Mouse (Mus musculus): ENCODE data around the gene Jmjd8. TPM values are rescaled to one million over a fixed set of nuclear protein-coding genes. Genes with fewer than 3 reads are reported as not detected.

Gene Jmjd8
- polyA plus RNA-seq, 1 experiment from 2014 or later, result 70.7 TPM

- H3K27ac ChIP-seq (replicated peaks), result peak overlapping the region; percentile 60
Observed at GRCm38 (mm10) chr17:25843636-25844395, 15.1 kb downstream of the Jmjd8 start.

GRCm38 (mm10) chr17:25844396-25844901 is 15.8 kb downstream of the Jmjd8 start, which contains the start of gene Rhot2:
Rhot2 (minus strand) TSS chr17:25844851.
- Histone ChIP-seq H3K27me3 (no peaks in the 10 kb centered on the region), H3K27ac (replicated peaks) (peak within 1 kb of the TSS; percentile 60), H3K9ac (replicated peaks) (peak within 1 kb of the TSS; percentile 84), H3K4me2 (replicated peaks) (peak within 1 kb of the TSS; percentile 89), H3K9me3 (no peaks in the 10 kb centered on the region), H3K36me3 (peaks cover 53% of the 10 kb centered on the region), H3K4me1 (peaks cover 19% of the 10 kb centered on the region), H3K4me3 (peak within 1 kb of the TSS; percentile 88)
- peak; percentile 90 for ATAC-seq (ENCODE audit: low FRiP score, low read depth)
- WGBS, result 3% methylated on average over 19 of the region's 21 CpGs

More at GRCm38 (mm10) chr17:25843636-25844395, 15.1 kb downstream of the Jmjd8 start:
- WGBS, result 3% methylated on average over 36 of the region's 38 CpGs
- Histone ChIP-seq H3K4me2 (replicated peaks) (peak overlapping the region; percentile 89), H3K9me3 (no peaks in the 10 kb centered on the region), H3K9ac (replicated peaks) (peak overlapping the region; percentile 84), H3K4me3 (peak overlapping the region; percentile 88), H3K36me3 (peaks cover 59% of the 10 kb centered on the region), H3K27me3 (no peaks in the 10 kb centered on the region), H3K4me1 (peaks cover 20% of the 10 kb centered on the region)
- no peak; the same call in 1 of the 2 replicates for ATAC-seq (ENCODE audit: low FRiP score, low read depth)

- Histone ChIP-seq H3K4me1 (peaks cover 18% of the 10 kb centered on the region), H3K9ac (replicated peaks) (peak overlapping the region; percentile 88; the same call in 1 of the 2 replicates), H3K4me3 (peak overlapping the region; percentile 57), H3K9me3 (no peaks in the 10 kb centered on the region), H3K27me3 (no peaks in the 10 kb centered on the region), H3K36me3 (peaks cover 11% of the 10 kb centered on the region), H3K27ac (replicated peaks) (0 out of 2 replicates have a peak overlapping the region, but pooled peaks have one; percentile 86), H3K4me2 (replicated peaks) (peak overlapping the region; percentile 91)
- no peak for ATAC-seq (ENCODE audit: low FRiP score, low read depth)
- 82% methylated on average over 6 of the region's 6 CpGs for WGBS
Observed at GRCm38 (mm10) chr17:25860229-25860628, 31.6 kb downstream of the Jmjd8 start.

DNA sequence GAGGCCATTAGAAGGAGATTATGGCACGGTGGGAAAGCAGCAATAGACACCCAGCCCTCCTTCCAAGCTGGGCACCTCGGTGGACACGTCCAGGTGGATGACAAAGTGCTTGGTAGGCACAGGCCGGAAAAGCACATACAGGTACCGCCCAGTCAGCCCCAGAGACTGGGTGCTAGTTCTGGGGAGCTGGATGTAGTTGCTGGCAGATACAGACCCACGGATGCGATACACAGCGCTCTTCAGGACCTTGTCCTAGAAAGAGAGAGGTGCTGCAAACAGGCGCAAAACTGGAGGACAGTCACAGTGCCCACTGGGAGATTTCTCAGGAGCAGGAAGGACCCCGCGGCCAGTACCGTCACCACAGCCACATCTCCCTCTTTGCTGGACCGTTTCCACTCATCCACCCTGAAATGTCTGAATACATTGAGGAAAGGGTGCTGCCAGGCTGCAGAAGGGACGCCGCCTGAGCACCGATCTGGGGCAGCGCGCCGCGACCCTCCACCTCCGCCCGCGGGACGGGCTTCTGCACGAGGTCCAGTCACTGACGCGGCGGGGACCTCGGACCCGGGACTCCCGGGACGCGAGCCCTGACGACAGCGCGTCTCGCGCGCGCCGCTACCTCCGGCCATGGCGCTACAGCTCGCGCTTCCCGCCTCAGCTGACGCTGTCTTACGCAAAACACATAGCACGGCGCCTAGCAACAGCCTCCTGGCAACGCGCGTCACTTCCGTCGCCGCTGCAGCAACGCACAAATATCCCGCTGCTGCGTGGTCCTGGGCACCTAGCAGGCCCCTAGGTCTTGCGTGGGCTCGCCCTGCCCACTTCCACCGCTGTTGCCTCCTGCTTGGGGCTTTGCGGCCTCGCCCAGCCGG is 32.4 kb downstream of the Jmjd8 start, which contains the start of gene Wdr90:
Gene Wdr90 (minus strand): TSS at position 670 of the 872 bp plus-strand sequence.
- Histone ChIP-seq H3K36me3 (peaks cover 4% of the 10 kb centered on the region; the same call in 1 of the 2 replicates), H3K9me3 (no peaks in the 10 kb centered on the region), H3K27ac (replicated peaks) (peak within 1 kb of the TSS; percentile 86), H3K4me2 (replicated peaks) (peak within 1 kb of the TSS; percentile 91), H3K4me3 (peak within 1 kb of the TSS; percentile 57), H3K27me3 (no peaks in the 10 kb centered on the region; the same call in 1 of the 2 replicates), H3K4me1 (peaks cover 18% of the 10 kb centered on the region), H3K9ac (replicated peaks) (peak within 1 kb of the TSS; percentile 88)
- WGBS, result 3% methylated on average over 65 of the region's 65 CpGs
- peak; percentile 94 for ATAC-seq (ENCODE audit: low FRiP score, low read depth)

GRCm38 (mm10) chr17:25861704-25862612 is 33.3 kb downstream of the Jmjd8 start:
- Histone ChIP-seq H3K27ac (replicated peaks) (peak overlapping the region; percentile 86), H3K4me3 (peak overlapping the region; percentile 57), H3K27me3 (no peaks in the 10 kb centered on the region; the same call in 1 of the 2 replicates), H3K9ac (replicated peaks) (peak overlapping the region; percentile 88), H3K4me1 (peaks cover 18% of the 10 kb centered on the region), H3K4me2 (replicated peaks) (peak overlapping the region; percentile 91), H3K9me3 (no peaks in the 10 kb centered on the region), H3K36me3 (no peaks in the 10 kb centered on the region)
- WGBS, result 6% methylated on average over 6 of the region's 6 CpGs
- peak; percentile 59 for ATAC-seq (ENCODE audit: low FRiP score, low read depth)

DNA sequence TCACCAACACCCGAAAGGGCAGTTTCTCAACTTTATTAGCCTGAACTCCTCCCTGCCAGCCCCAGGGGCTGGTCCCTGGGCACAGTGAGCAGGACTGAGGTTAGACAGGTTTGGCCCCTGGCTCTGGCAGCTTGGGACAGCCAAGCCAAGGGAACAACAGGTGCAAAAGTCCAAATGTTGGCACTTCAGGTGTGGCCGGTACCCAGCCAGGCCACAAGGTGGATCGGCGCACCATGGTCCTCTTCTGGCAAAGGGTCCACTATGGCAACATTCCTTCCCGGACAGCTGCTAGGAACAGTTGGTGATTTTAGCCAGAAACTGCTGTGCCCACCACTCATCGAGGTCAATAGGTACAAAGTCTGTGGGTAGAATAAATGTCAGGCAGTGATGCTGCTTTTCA is 35.0 kb downstream of the Jmjd8 start:
- peaks cover 30% of the 10 kb centered on the region for H3K4me1 ChIP-seq
- ATAC-seq (ENCODE audit: low FRiP score, low read depth), result no peak
- H3K9me3 ChIP-seq, result no peaks in the 10 kb centered on the region
- no peaks in the 10 kb centered on the region for H3K36me3 ChIP-seq
- H3K27me3 ChIP-seq, result peaks cover 10% of the 10 kb centered on the region
- H3K27ac ChIP-seq (replicated peaks), result no peak overlapping the region
- no peak overlapping the region for H3K9ac ChIP-seq (replicated peaks)
- H3K4me2 ChIP-seq (replicated peaks), result no peak overlapping the region
- no peak overlapping the region for H3K4me3 ChIP-seq
- WGBS, result 91% methylated on average over 6 of the region's 6 CpGs

DNA sequence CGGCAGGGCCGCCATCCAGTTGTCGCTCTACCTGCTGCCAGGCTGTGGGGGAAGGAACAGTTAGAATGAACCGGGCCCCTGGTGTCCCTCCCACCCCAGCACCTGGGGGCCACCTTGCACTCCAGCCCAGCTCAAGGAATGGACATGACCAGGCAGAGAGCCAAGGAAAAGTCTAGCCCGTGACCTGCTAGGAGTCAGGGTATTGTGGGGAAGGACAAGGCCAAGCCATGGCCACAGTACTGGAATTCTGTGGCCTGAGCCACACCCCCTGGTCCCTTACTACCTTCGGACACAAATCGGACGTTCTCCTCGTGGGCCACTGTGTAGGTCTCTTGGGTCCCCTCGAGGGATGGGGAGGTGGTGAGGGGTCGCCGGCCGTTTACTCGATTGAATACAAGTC is 35.6 kb downstream of the Jmjd8 start:
- Histone ChIP-seq H3K36me3 (no peaks in the 10 kb centered on the region), H3K4me2 (replicated peaks) (no peak overlapping the region), H3K9me3 (no peaks in the 10 kb centered on the region), H3K4me3 (no peak overlapping the region), H3K27ac (replicated peaks) (no peak overlapping the region), H3K9ac (replicated peaks) (no peak overlapping the region), H3K4me1 (peaks cover 35% of the 10 kb centered on the region), H3K27me3 (peaks cover 10% of the 10 kb centered on the region)
- no peak for ATAC-seq (ENCODE audit: low FRiP score, low read depth)
- WGBS, result 96% methylated on average over 14 of the region's 14 CpGs

GRCm38 (mm10) chr17:25865288-25865687 is 36.6 kb downstream of the Jmjd8 start:
- peaks cover 10% of the 10 kb centered on the region for H3K27me3 ChIP-seq
- H3K9ac ChIP-seq (replicated peaks), result no peak overlapping the region

DNA sequence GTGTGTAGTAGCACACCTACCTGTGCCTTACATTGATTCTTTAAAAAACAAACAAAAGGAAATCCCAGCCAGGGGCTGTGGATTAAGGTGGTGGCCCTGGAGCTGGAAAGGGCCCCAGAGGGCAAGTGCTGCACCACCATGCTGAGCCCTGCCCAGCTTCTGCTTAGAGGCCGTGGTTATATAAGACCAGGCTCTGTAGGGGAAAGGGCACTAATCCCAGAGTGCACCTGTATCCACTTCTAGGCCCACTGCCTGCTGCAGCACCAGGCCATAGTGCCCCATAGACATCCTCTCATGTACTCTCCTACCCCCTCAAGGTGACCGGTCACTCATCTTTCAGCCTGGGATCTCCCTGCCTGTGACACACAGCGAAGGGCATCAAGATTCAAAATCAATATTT is 37.5 kb downstream of the Jmjd8 start:
- no peaks in the 10 kb centered on the region for H3K36me3 ChIP-seq
- no peak overlapping the region for H3K27ac ChIP-seq (replicated peaks)
- H3K4me2 ChIP-seq (replicated peaks), result no peak overlapping the region
- ATAC-seq (ENCODE audit: low FRiP score, low read depth), result no peak
- no peak overlapping the region for H3K4me3 ChIP-seq
- H3K9me3 ChIP-seq, result no peaks in the 10 kb centered on the region
- peaks cover 23% of the 10 kb centered on the region for H3K4me1 ChIP-seq
- WGBS, result 93% methylated on average over 3 of the region's 3 CpGs
- no peak overlapping the region for H3K9ac ChIP-seq (replicated peaks)
- peaks cover 10% of the 10 kb centered on the region for H3K27me3 ChIP-seq

More at GRCm38 (mm10) chr17:25865288-25865687, 36.6 kb downstream of the Jmjd8 start:
- H3K4me1 ChIP-seq, result peaks cover 30% of the 10 kb centered on the region
- H3K36me3 ChIP-seq, result no peaks in the 10 kb centered on the region
- 85% methylated on average over 11 of the region's 11 CpGs for WGBS
- H3K4me2 ChIP-seq (replicated peaks), result no peak overlapping the region
- H3K9me3 ChIP-seq, result no peaks in the 10 kb centered on the region
- no peak overlapping the region for H3K27ac ChIP-seq (replicated peaks)
- no peak for ATAC-seq (ENCODE audit: low FRiP score, low read depth)
- no peak overlapping the region for H3K4me3 ChIP-seq

- peak overlapping the region; percentile 100 for H3K4me2 ChIP-seq (replicated peaks)
- peak overlapping the region; percentile 83 for H3K4me3 ChIP-seq
- H3K9me3 ChIP-seq, result no peaks in the 10 kb centered on the region
- H3K27ac ChIP-seq (replicated peaks), result no peak overlapping the region
- 13% methylated on average over 7 of the region's 7 CpGs for WGBS
- H3K27me3 ChIP-seq, result peaks cover 10% of the 10 kb centered on the region
- no peak overlapping the region for H3K9ac ChIP-seq (replicated peaks)
- no peak for ATAC-seq (ENCODE audit: low FRiP score, low read depth)
- no peaks in the 10 kb centered on the region for H3K36me3 ChIP-seq
- peaks cover 18% of the 10 kb centered on the region for H3K4me1 ChIP-seq
Observed at GRCm38 (mm10) chr17:25867509-25867835, 38.8 kb downstream of the Jmjd8 start.

Measured in midbrain, embryonic 12.5 days (tissue).